Mouse (Mus musculus) embryonic facial prominence, embryonic 11.5 days (tissue): ENCODE data around the gene Veph1. TPM values are rescaled to one million over a fixed set of nuclear protein-coding genes. Genes with fewer than 3 reads are reported as not detected.

ENCODE experiments used
- ATAC-seq: fragments of 200-750 bp; cut with Nextera tagmentation; replicated peaks from 2 replicates; pipeline ENCODE4 v1.8.0; 2017; ENCODE audit warnings: low read depth; ENCODE audit not compliant: insufficient number of reproducible peaks, low FRiP score, low TSS enrichment
- DNase-seq: peaks from one replicate; pipeline ENCODE4 v3.0.0-alpha.2; 2015; ENCODE audit warnings: low spot score
- H3K27ac ChIP-seq: fragments of 300-500 bp; sonication (generic); replicated peaks from 2 replicates; pipeline ENCODE4 v1.5.1; 2014; ENCODE audit warnings: mild to moderate bottlenecking, low read depth, low read length, control low read depth
- H3K27me3 ChIP-seq: fragments of 300-500 bp; sonication (generic); 2 replicates; pipeline ENCODE4 v1.6.1; 2014; ENCODE audit warnings: mild to moderate bottlenecking, low read length, moderate library complexity, mixed read lengths; ENCODE audit not compliant: control insufficient read depth, insufficient read depth
- H3K36me3 ChIP-seq: fragments of 300-500 bp; sonication (generic); replicated peaks from 2 replicates; pipeline ENCODE4 v1.6.1; 2014; ENCODE audit warnings: low read depth, mild to moderate bottlenecking, low read length, moderate library complexity, mixed read lengths; ENCODE audit not compliant: control insufficient read depth, insufficient read depth
- H3K4me1 ChIP-seq: fragments of 300-500 bp; sonication (generic); 2 replicates; pipeline ENCODE4 v1.6.1; 2014; ENCODE audit warnings: low read length, mixed read lengths; ENCODE audit not compliant: control insufficient read depth, insufficient read depth
- H3K4me2 ChIP-seq: fragments of 300-500 bp; sonication (generic); 2 replicates; pipeline ENCODE4 v1.6.1; 2014; ENCODE audit warnings: low read depth, mild to moderate bottlenecking, control low read depth, low read length, moderate library complexity
- H3K4me3 ChIP-seq: fragments of 300-500 bp; sonication (generic); 2 replicates; pipeline ENCODE4 v1.5.1; 2014; ENCODE audit warnings: low read depth, low read length, control low read depth
- H3K9ac ChIP-seq: fragments of 300-500 bp; sonication (generic); replicated peaks from 2 replicates; pipeline ENCODE4 v1.6.1; 2014; ENCODE audit warnings: mild to moderate bottlenecking, control low read depth, low read length
- H3K9me3 ChIP-seq: fragments of 300-500 bp; sonication (generic); replicated peaks from 2 replicates; pipeline ENCODE4 v1.6.1; 2016; ENCODE audit warnings: mild to moderate bottlenecking, low read length, inconsistent platforms, mixed read lengths; ENCODE audit not compliant: control insufficient read depth
- WGBS: fragments of 180-500 bp; shearing (Covaris S2); extraction: QIAGEN DNeasy Blood & Tissue Kit; methylation state at CpG from one replicate; pipeline ENCODE4 v1.1.7; 2014; 5-methylcytosine and 5-hydroxymethylcytosine counted together
- polyA plus RNA-seq: library from polyadenylated mRNA; unstranded; fragments of >200 nt; fragmentation: Nextera tagmentation; extraction: Ambion mirVana; gene quantifications from 2 replicates; pipeline ENCODE4 v1.2.1, GENCODE M21; 2014

The Veph1 gene
- 3.9 and 5.5 TPM in 2 replicates for polyA plus RNA-seq

- DNase-seq (peak; percentile 22), ATAC-seq (no peak)
- H3K4me2 ChIP-seq: no peak within 1 kb of the TSS
- no peaks in the 10 kb centered on the region for H3K4me1 ChIP-seq
- no peaks in the 10 kb centered on the region for H3K36me3 ChIP-seq
- no peak within 1 kb of the TSS for H3K27ac ChIP-seq
- no peaks in the 10 kb centered on the region for H3K27me3 ChIP-seq
- WGBS: 34% methylated on average over 11 of the region's 11 CpGs
- H3K9ac ChIP-seq: no peak within 1 kb of the TSS
- no peaks in the 10 kb centered on the region for H3K9me3 ChIP-seq
- no peak within 1 kb of the TSS for H3K4me3 ChIP-seq
Observed at GRCm38 (mm10) chr3:66296545-66296944, at the start of gene Veph1. Gene Veph1, minus strand, starts transcription at chr3:66296837.

GRCm38 (mm10) chr3:66340742-66341141 lies 44.1 kb upstream of the Veph1 start:
- no peak for DNase-seq
- no peaks in the 10 kb centered on the region for H3K4me1 ChIP-seq
- ATAC-seq: no peak
- 71% methylated on average over 2 of the region's 2 CpGs for WGBS
- no peaks in the 10 kb centered on the region for H3K36me3 ChIP-seq
- no peaks in the 10 kb centered on the region for H3K27me3 ChIP-seq
- no peak overlapping the region for H3K27ac ChIP-seq
- no peaks in the 10 kb centered on the region for H3K9me3 ChIP-seq
- H3K4me2 ChIP-seq: no peak overlapping the region
- H3K4me3 ChIP-seq: no peak overlapping the region
- no peak overlapping the region for H3K9ac ChIP-seq

GRCm38 (mm10) chr3:66332401-66332729 lies 35.7 kb upstream of the Veph1 start:
- H3K4me2 ChIP-seq: no peak overlapping the region
- ATAC-seq: no peak
- no peaks in the 10 kb centered on the region for H3K9me3 ChIP-seq
- H3K27ac ChIP-seq: no peak overlapping the region
- no peak for DNase-seq
- H3K27me3 ChIP-seq: no peaks in the 10 kb centered on the region
- WGBS: 79% methylated on average over 9 of the region's 9 CpGs
- H3K4me3 ChIP-seq: no peak overlapping the region
- H3K9ac ChIP-seq: no peak overlapping the region
- no peaks in the 10 kb centered on the region for H3K4me1 ChIP-seq
- H3K36me3 ChIP-seq: no peaks in the 10 kb centered on the region

- Histone ChIP-seq H3K27me3 (no peaks in the 10 kb centered on the region), H3K36me3 (no peaks in the 10 kb centered on the region), H3K9ac (no peak overlapping the region), H3K27ac (no peak overlapping the region), H3K4me3 (no peak overlapping the region), H3K4me2 (no peak overlapping the region), H3K4me1 (no peaks in the 10 kb centered on the region), H3K9me3 (no peaks in the 10 kb centered on the region)
- ATAC-seq (peak; percentile 44; the same call in 1 of the 2 replicates), DNase-seq (peak; percentile 94)
- 46% methylated on average over 12 of the region's 12 CpGs for WGBS
Observed at GRCm38 (mm10) chr3:66331592-66332400, 35.2 kb upstream of the Veph1 start.

- H3K4me2 ChIP-seq: no peak overlapping the region
- 86% methylated on average over 15 of the region's 15 CpGs for WGBS
- no peak overlapping the region for H3K9ac ChIP-seq
- H3K27ac ChIP-seq: no peak overlapping the region
- H3K27me3 ChIP-seq: no peaks in the 10 kb centered on the region
- H3K4me1 ChIP-seq: no peaks in the 10 kb centered on the region
- H3K9me3 ChIP-seq: no peaks in the 10 kb centered on the region
- no peak overlapping the region for H3K4me3 ChIP-seq
- ATAC-seq: no peak
- H3K36me3 ChIP-seq: no peaks in the 10 kb centered on the region
- DNase-seq: no peak
Observed at GRCm38 (mm10) chr3:66330896-66331579, 34.4 kb upstream of the Veph1 start.

GRCm38 (mm10) chr3:66325962-66326834 lies 29.6 kb upstream of the Veph1 start:
- no peaks in the 10 kb centered on the region for H3K9me3 ChIP-seq
- WGBS: 81% methylated on average over 16 of the region's 16 CpGs
- H3K27me3 ChIP-seq: no peaks in the 10 kb centered on the region
- H3K4me2 ChIP-seq: no peak overlapping the region
- H3K9ac ChIP-seq: no peak overlapping the region
- ATAC-seq: peak; percentile 87; the same call in 1 of the 2 replicates
- DNase-seq: no peak
- no peaks in the 10 kb centered on the region for H3K36me3 ChIP-seq
- no peaks in the 10 kb centered on the region for H3K4me1 ChIP-seq
- H3K27ac ChIP-seq: no peak overlapping the region
- no peak overlapping the region for H3K4me3 ChIP-seq

- Histone ChIP-seq H3K27ac (no peak overlapping the region), H3K9me3 (no peaks in the 10 kb centered on the region), H3K4me1 (no peaks in the 10 kb centered on the region), H3K9ac (no peak overlapping the region), H3K4me3 (no peak overlapping the region), H3K4me2 (no peak overlapping the region), H3K27me3 (no peaks in the 10 kb centered on the region), H3K36me3 (no peaks in the 10 kb centered on the region)
- WGBS: 70% methylated on average over 5 of the region's 5 CpGs
- DNase-seq (no peak), ATAC-seq (peak; percentile 86)
Observed at GRCm38 (mm10) chr3:66325486-66325951, 28.9 kb upstream of the Veph1 start.
